Mouse (Mus musculus): ENCODE data around the gene Acaca. TPM values are rescaled to one million over a fixed set of nuclear protein-coding genes. Genes with fewer than 3 reads are reported as not detected.

The Acaca gene
- polyA plus RNA-seq, 1 experiment from 2014 or later = 38.7 TPM

GRCm38 (mm10) chr11:84190581-84191233 lies 61.2 kb downstream of the Acaca start:
- H3K4me1 ChIP-seq = no peaks in the 10 kb centered on the region; the same call in 1 of the 2 replicates
- no peaks in the 10 kb centered on the region for H3K9me3 ChIP-seq
- no peak for ATAC-seq (ENCODE audit: low FRiP score, low read depth)
- 89% methylated on average over 8 of the region's 8 CpGs for WGBS
- H3K4me3 ChIP-seq = no peak overlapping the region
- no peak overlapping the region for H3K9ac ChIP-seq (replicated peaks)
- no peak overlapping the region for H3K4me2 ChIP-seq (replicated peaks)
- H3K27me3 ChIP-seq = no peaks in the 10 kb centered on the region
- no peak overlapping the region for H3K27ac ChIP-seq (replicated peaks)
- peaks cover 3% of the 10 kb centered on the region; the same call in 1 of the 2 replicates for H3K36me3 ChIP-seq

GRCm38 (mm10) chr11:84193249-84193648 lies 63.8 kb downstream of the Acaca start:
- 69% methylated on average over 10 of the region's 10 CpGs for WGBS
- H3K27ac ChIP-seq (replicated peaks) = no peak overlapping the region

GRCm38 (mm10) chr11:84194751-84195150 lies 65.3 kb downstream of the Acaca start:
- H3K27ac ChIP-seq (replicated peaks) = no peak overlapping the region
- no peak overlapping the region for H3K4me3 ChIP-seq
- no peak overlapping the region for H3K4me2 ChIP-seq (replicated peaks)
- peaks cover 7% of the 10 kb centered on the region; the same call in 1 of the 2 replicates for H3K36me3 ChIP-seq
- no peaks in the 10 kb centered on the region for H3K27me3 ChIP-seq
- no peaks in the 10 kb centered on the region; the same call in 1 of the 2 replicates for H3K4me1 ChIP-seq
- H3K9me3 ChIP-seq = no peaks in the 10 kb centered on the region
- ATAC-seq (ENCODE audit: low FRiP score, low read depth) = no peak
- 97% methylated on average over 3 of the region's 3 CpGs for WGBS
- no peak overlapping the region for H3K9ac ChIP-seq (replicated peaks)

More at GRCm38 (mm10) chr11:84193249-84193648, 63.8 kb downstream of the Acaca start:
- no peak overlapping the region for H3K9ac ChIP-seq (replicated peaks)
- no peak overlapping the region for H3K4me3 ChIP-seq
- ATAC-seq (ENCODE audit: low FRiP score, low read depth) = no peak
- H3K4me2 ChIP-seq (replicated peaks) = no peak overlapping the region
- H3K9me3 ChIP-seq = no peaks in the 10 kb centered on the region
- H3K36me3 ChIP-seq = peaks cover 7% of the 10 kb centered on the region; the same call in 1 of the 2 replicates
- no peaks in the 10 kb centered on the region for H3K27me3 ChIP-seq
- H3K4me1 ChIP-seq = no peaks in the 10 kb centered on the region; the same call in 1 of the 2 replicates

- ATAC-seq (ENCODE audit: low FRiP score, low read depth) = no peak
- no peaks in the 10 kb centered on the region; the same call in 1 of the 2 replicates for H3K4me1 ChIP-seq
- WGBS = 93% methylated on average over 3 of the region's 3 CpGs
- peaks cover 7% of the 10 kb centered on the region; the same call in 1 of the 2 replicates for H3K36me3 ChIP-seq
- no peak overlapping the region for H3K9ac ChIP-seq (replicated peaks)
- H3K4me3 ChIP-seq = no peak overlapping the region
- H3K27me3 ChIP-seq = no peaks in the 10 kb centered on the region
- no peaks in the 10 kb centered on the region for H3K9me3 ChIP-seq
- H3K4me2 ChIP-seq (replicated peaks) = no peak overlapping the region
- no peak overlapping the region for H3K27ac ChIP-seq (replicated peaks)
These were observed 68.3 kb downstream of the Acaca start for GRCm38 (mm10) chr11:84197607-84198402.

GRCm38 (mm10) chr11:84205776-84206175 lies 76.3 kb downstream of the Acaca start:
- Histone ChIP-seq H3K27me3 (no peaks in the 10 kb centered on the region), H3K4me2 (replicated peaks) (no peak overlapping the region), H3K9me3 (no peaks in the 10 kb centered on the region), H3K36me3 (0 out of 2 replicates have a peak, but pooled peaks cover 2% of the 10 kb centered on the region), H3K9ac (replicated peaks) (no peak overlapping the region), H3K4me3 (no peak overlapping the region), H3K4me1 (no peaks in the 10 kb centered on the region), H3K27ac (replicated peaks) (no peak overlapping the region)
- 51% methylated on average over 4 of the region's 4 CpGs for whole genome bisulfite sequencing
- no peak for ATAC-seq (ENCODE audit: low FRiP score, low read depth)

GRCm38 (mm10) chr11:84210876-84211275 lies 81.4 kb downstream of the Acaca start:
- Histone ChIP-seq H3K9me3 (no peaks in the 10 kb centered on the region), H3K4me2 (replicated peaks) (no peak overlapping the region), H3K27me3 (no peaks in the 10 kb centered on the region), H3K27ac (replicated peaks) (no peak overlapping the region), H3K9ac (replicated peaks) (no peak overlapping the region), H3K36me3 (no peaks in the 10 kb centered on the region), H3K4me3 (no peak overlapping the region), H3K4me1 (no peaks in the 10 kb centered on the region)
- WGBS = 99% methylated on average over 6 of the region's 6 CpGs
- ATAC-seq (ENCODE audit: low FRiP score, low read depth) = no peak

GRCm38 (mm10) chr11:84218951-84219350 lies 89.5 kb downstream of the Acaca start:
- Histone ChIP-seq H3K4me1 (no peaks in the 10 kb centered on the region), H3K9me3 (no peaks in the 10 kb centered on the region), H3K9ac (replicated peaks) (no peak overlapping the region), H3K36me3 (no peaks in the 10 kb centered on the region; the same call in 1 of the 2 replicates), H3K27ac (replicated peaks) (no peak overlapping the region), H3K4me2 (replicated peaks) (no peak overlapping the region), H3K27me3 (no peaks in the 10 kb centered on the region), H3K4me3 (no peak overlapping the region)
- ATAC-seq (ENCODE audit: low FRiP score, low read depth) = no peak
- WGBS = 89% methylated on average over 4 of the region's 4 CpGs

GRCm38 (mm10) chr11:84243562-84243961 lies 114.1 kb downstream of the Acaca start:
- H3K4me1 ChIP-seq = no peaks in the 10 kb centered on the region
- H3K4me3 ChIP-seq = no peak overlapping the region
- ATAC-seq (ENCODE audit: low FRiP score, low read depth) = no peak

GRCm38 (mm10) chr11:84247370-84247769 lies 117.9 kb downstream of the Acaca start:
- no peaks in the 10 kb centered on the region for H3K4me1 ChIP-seq
- no peak for ATAC-seq (ENCODE audit: low FRiP score, low read depth)
- H3K4me2 ChIP-seq (replicated peaks) = no peak overlapping the region
- WGBS = 93% methylated on average over 1 of the region's 1 CpGs
- H3K36me3 ChIP-seq = peaks cover 6% of the 10 kb centered on the region; the same call in 1 of the 2 replicates
- H3K27me3 ChIP-seq = no peaks in the 10 kb centered on the region
- H3K4me3 ChIP-seq = no peak overlapping the region
- H3K9ac ChIP-seq (replicated peaks) = no peak overlapping the region
- no peak overlapping the region for H3K27ac ChIP-seq (replicated peaks)
- no peaks in the 10 kb centered on the region for H3K9me3 ChIP-seq

More at GRCm38 (mm10) chr11:84243562-84243961, 114.1 kb downstream of the Acaca start:
- Histone ChIP-seq H3K27me3 (no peaks in the 10 kb centered on the region), H3K9ac (replicated peaks) (no peak overlapping the region), H3K9me3 (no peaks in the 10 kb centered on the region), H3K27ac (replicated peaks) (no peak overlapping the region), H3K4me2 (replicated peaks) (no peak overlapping the region), H3K36me3 (0 out of 2 replicates have a peak, but pooled peaks cover 14% of the 10 kb centered on the region)

GRCm38 (mm10) chr11:84251170-84251569 lies 121.7 kb downstream of the Acaca start:
- ATAC-seq (ENCODE audit: low FRiP score, low read depth) = no peak
- no peaks in the 10 kb centered on the region for H3K9me3 ChIP-seq
- WGBS = 94% methylated on average over 3 of the region's 3 CpGs

GRCm38 (mm10) chr11:84252425-84252824 lies 123.0 kb downstream of the Acaca start:
- 84% methylated on average over 1 of the region's 1 CpGs for WGBS
- ATAC-seq (ENCODE audit: low FRiP score, low read depth) = no peak
- no peak overlapping the region for H3K4me2 ChIP-seq (replicated peaks)
- no peak overlapping the region for H3K9ac ChIP-seq (replicated peaks)
- no peak overlapping the region for H3K27ac ChIP-seq (replicated peaks)
- peaks cover 21% of the 10 kb centered on the region for H3K36me3 ChIP-seq
- H3K4me1 ChIP-seq = no peaks in the 10 kb centered on the region
- H3K27me3 ChIP-seq = no peaks in the 10 kb centered on the region
- no peaks in the 10 kb centered on the region for H3K9me3 ChIP-seq
- H3K4me3 ChIP-seq = no peak overlapping the region

More at GRCm38 (mm10) chr11:84251170-84251569, 121.7 kb downstream of the Acaca start:
- Histone ChIP-seq H3K36me3 (peaks cover 14% of the 10 kb centered on the region), H3K4me2 (replicated peaks) (no peak overlapping the region), H3K4me3 (no peak overlapping the region), H3K27me3 (no peaks in the 10 kb centered on the region), H3K4me1 (no peaks in the 10 kb centered on the region), H3K9ac (replicated peaks) (no peak overlapping the region), H3K27ac (replicated peaks) (no peak overlapping the region)

- Histone ChIP-seq H3K4me3 (no peak overlapping the region), H3K27me3 (no peaks in the 10 kb centered on the region; the same call in 1 of the 2 replicates), H3K9ac (replicated peaks) (no peak overlapping the region), H3K36me3 (peaks cover 29% of the 10 kb centered on the region), H3K9me3 (no peaks in the 10 kb centered on the region), H3K4me2 (replicated peaks) (no peak overlapping the region), H3K4me1 (no peaks in the 10 kb centered on the region), H3K27ac (replicated peaks) (no peak overlapping the region)
- WGBS = 99% methylated on average over 4 of the region's 4 CpGs
- no peak for ATAC-seq (ENCODE audit: low FRiP score, low read depth)
These were observed 126.4 kb downstream of the Acaca start for GRCm38 (mm10) chr11:84255879-84256278.

All from midbrain, embryonic 12.5 days (tissue).